Mouse (Mus musculus) small intestine, adult 2 months (tissue): Measurements from ENCODE around the gene Samsn1.

Source experiments
- CTCF ChIP-seq: fragments of 200-500 bp; IDR thresholded peaks from 2 replicates; pipeline ENCODE4 v1.5.1; 2012; ENCODE audit warnings: low read depth, mild to moderate bottlenecking, control low read depth, inconsistent platforms, low read length, moderate library complexity, mixed read lengths; ENCODE audit not compliant: insufficient replicate concordance, insufficient read length; ENCODE audit errors: extremely low read depth
- POLR2A ChIP-seq: fragments of 200-500 bp; IDR thresholded peaks from 2 replicates; pipeline ENCODE4 v1.6.1; 2012; ENCODE audit warnings: low read depth, mild to moderate bottlenecking, control low read depth, inconsistent platforms, low read length, moderate library complexity

DNA sequence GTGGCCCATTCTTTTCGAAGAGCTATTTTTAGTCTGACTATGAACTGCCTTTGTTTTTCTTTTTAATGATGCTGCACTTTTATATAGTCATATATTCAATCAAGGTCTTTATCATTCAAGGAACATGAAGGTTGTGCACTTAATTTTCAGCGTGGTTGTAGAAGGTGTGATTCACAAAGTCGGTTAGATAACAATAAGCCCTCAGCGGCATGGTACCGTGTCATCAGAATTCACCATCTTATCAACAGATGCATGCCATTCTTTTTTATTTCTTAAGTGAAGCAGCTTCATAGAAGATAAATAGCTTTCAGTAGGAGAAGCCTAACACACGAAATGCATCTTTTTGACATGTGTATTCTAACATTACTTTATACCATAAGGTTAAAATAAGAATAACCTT lies 154.7 kb downstream of the Samsn1 start:
- TF ChIP-seq CTCF, result no peak
- TF ChIP-seq POLR2A, result no peak
